Mouse (Mus musculus) stomach, postnatal 0 days (tissue): ENCODE results near the gene Serp2.

ENCODE experiments used
- CTCF ChIP-seq: IDR thresholded peaks from 2 replicates; pipeline ENCODE4 v1.5.1; 2016; ENCODE audit warnings: antibody characterized with exemption, low read depth, mild to moderate bottlenecking, moderate library complexity
- EP300 ChIP-seq: optimal IDR thresholded peaks from 2 replicates; pipeline ENCODE3; 2016; ENCODE audit warnings: antibody characterized with exemption

DNA sequence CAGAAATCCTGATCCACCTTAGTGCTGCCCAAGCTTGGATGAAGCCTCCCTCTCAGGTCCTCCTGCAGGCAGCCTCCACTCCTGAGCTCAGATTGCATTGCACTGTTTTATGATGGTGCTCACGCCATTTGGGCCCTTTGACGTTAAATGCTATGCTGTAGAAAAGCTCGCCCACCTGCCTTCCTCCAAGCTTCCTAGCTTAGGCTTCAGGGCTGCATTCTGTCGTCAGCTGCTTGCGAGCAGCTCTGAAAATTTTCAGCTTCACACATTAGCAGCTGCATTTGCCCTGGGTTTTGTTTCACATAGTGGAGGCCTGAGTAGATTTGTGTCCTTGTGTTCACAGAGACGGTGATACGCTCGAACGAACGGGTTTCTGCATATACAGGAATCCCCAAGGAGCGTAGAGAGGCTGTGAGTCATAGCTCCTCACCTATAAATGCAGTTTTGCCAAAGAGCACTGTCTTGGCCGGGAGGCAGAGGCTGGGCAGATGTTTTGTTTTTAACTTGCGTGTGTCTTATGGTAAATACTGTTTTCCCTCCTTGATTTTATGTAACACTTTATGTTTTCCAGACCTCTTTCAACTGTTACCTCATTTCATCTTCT is 49.3 kb upstream of the Serp2 start:
- TF ChIP-seq CTCF (no peak), EP300 (no peak)
